Mouse (Mus musculus) G1E (cell line): ENCODE measurements at regions not wholly inside any gene's neighbourhood (a gene's known extent, or its start where the extent isn't known, plus 50 kb on each side); places are given as distances from the start of the nearest gene placed in this dataset.
A peak's percentile ranks its signal among the peaks of the same experiment; 100 is the strongest.

Source experiments
- ATAC-seq: 2 replicates; pipeline ENCODE4 v1.8.0; 2016; ENCODE audit warnings: mild to moderate bottlenecking; ENCODE audit not compliant: insufficient number of reproducible peaks, poor library complexity, low FRiP score, severe bottlenecking; ENCODE audit errors: extremely low read depth
- DNase-seq: peaks from one replicate; pipeline ENCODE4 v3.0.0; 2012; ENCODE audit warnings: low spot score
- H3K27me3 ChIP-seq: 2 replicates; pipeline ENCODE4 v1.6.1; 2012; ENCODE audit warnings: mild to moderate bottlenecking, low read length, inconsistent platforms; ENCODE audit not compliant: insufficient read depth
- H3K36me3 ChIP-seq: replicated peaks from 2 replicates; pipeline ENCODE3; 2012; ENCODE audit warnings: mild to moderate bottlenecking, inconsistent platforms
- H3K4me1 ChIP-seq: 2 replicates; pipeline ENCODE4 v1.6.1; 2012; ENCODE audit warnings: low read depth, low read length, inconsistent platforms, mixed read lengths; ENCODE audit not compliant: insufficient read depth
- H3K4me3 ChIP-seq: 2 replicates; pipeline ENCODE4 v1.5.1; 2012; ENCODE audit warnings: low read depth, mild to moderate bottlenecking, inconsistent platforms, low read length, moderate library complexity, mixed read lengths
- H3K9me3 ChIP-seq: replicated peaks from 2 replicates; pipeline ENCODE4 v1.6.1; 2012; ENCODE audit warnings: inconsistent platforms
- CTCF ChIP-seq: IDR thresholded peaks from 2 replicates; pipeline ENCODE4 v1.5.1; 2012; ENCODE audit warnings: low read depth, low read length, inconsistent platforms, mixed read lengths
- GATA2 ChIP-seq: IDR thresholded peaks from 2 replicates; pipeline ENCODE4 v1.6.1; 2012; ENCODE audit warnings: low read depth, low read length, inconsistent platforms, borderline replicate concordance
- POLR2AphosphoS5 ChIP-seq: IDR thresholded peaks from 2 replicates; pipeline ENCODE4 v1.6.1; 2012; ENCODE audit warnings: low read depth, low read length, inconsistent platforms; ENCODE audit not compliant: insufficient replicate concordance

DNA sequence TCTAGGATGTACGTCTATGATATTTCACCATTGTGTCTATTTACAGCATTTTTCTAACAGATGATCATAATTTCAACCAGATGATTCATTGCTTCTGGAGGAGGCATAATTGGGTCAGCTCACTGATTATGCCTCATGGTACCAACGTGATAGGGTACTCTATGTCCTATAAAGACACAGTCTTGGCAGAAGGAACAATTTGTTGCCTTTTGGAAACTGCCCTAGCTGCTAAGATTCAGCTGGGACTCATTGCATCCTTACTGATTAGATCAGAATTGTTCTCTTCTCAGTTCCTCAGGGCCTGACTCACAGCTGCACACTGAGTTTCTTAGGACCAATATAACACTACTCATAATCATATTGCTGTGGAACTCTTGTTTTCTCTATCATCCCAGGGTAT is 856.6 kb upstream of the Pcdh17 start:
- DNase-seq (no peak), ATAC-seq (peak; percentile 19; the same call in 1 of the 2 replicates)
- Histone ChIP-seq H3K36me3 (no peaks in the 10 kb centered on the region), H3K4me3 (no peak overlapping the region), H3K27me3 (no peaks in the 10 kb centered on the region), H3K9me3 (no peaks in the 10 kb centered on the region), H3K4me1 (no peaks in the 10 kb centered on the region)
- TF ChIP-seq CTCF (no peak), GATA2 (no peak), POLR2AphosphoS5 (no peak)
